Mouse (Mus musculus): ENCODE data around the gene C2cd4a.

Gene C2cd4a

GRCm38 (mm10) chr9:67834535-67834934 lies 2.4 kb upstream of the C2cd4a start:
- in situ Hi-C loops (cut with MboI) = no loop called here

- in situ Hi-C loops (cut with MboI) = no loop called here
Observed at GRCm38 (mm10) chr9:67831359-67832045, 628 bp downstream of the C2cd4a start.

GRCm38 (mm10) chr9:67830411-67831358 lies 1.4 kb downstream of the C2cd4a start:
- in situ Hi-C loops (cut with MboI) = no loop called here

GRCm38 (mm10) chr9:67828182-67828581 lies 3.9 kb downstream of the C2cd4a start:
- in situ Hi-C loops (cut with MboI) = no loop called here

GRCm38 (mm10) chr9:67825527-67825926 lies 6.6 kb downstream of the C2cd4a start:
- in situ Hi-C loops (cut with MboI) = no loop called here

GRCm38 (mm10) chr9:67823131-67823530 lies 9.0 kb downstream of the C2cd4a start:
- in situ Hi-C loops (cut with MboI) = no loop called here

GRCm38 (mm10) chr9:67818668-67818950 lies 13.5 kb downstream of the C2cd4a start:
- in situ Hi-C loops (cut with MboI) = no loop called here

GRCm38 (mm10) chr9:67817898-67818667 lies 14.0 kb downstream of the C2cd4a start:
- in situ Hi-C loops (cut with MboI) = no loop called here

- in situ Hi-C loops (cut with MboI) = no loop called here
Observed at GRCm38 (mm10) chr9:67816172-67816928, 15.8 kb downstream of the C2cd4a start.

- in situ Hi-C loops (cut with MboI) = no loop called here
Observed at GRCm38 (mm10) chr9:67813665-67814337, 18.3 kb downstream of the C2cd4a start.

GRCm38 (mm10) chr9:67813171-67813570 lies 19.0 kb downstream of the C2cd4a start:
- in situ Hi-C loops (cut with MboI) = no loop called here

GRCm38 (mm10) chr9:67811116-67811515 lies 21.0 kb downstream of the C2cd4a start:
- in situ Hi-C loops (cut with MboI) = no loop called here

GRCm38 (mm10) chr9:67810527-67810926 lies 21.6 kb downstream of the C2cd4a start:
- in situ Hi-C loops (cut with MboI) = no loop called here

- in situ Hi-C loops (cut with MboI) = no loop called here
Observed at GRCm38 (mm10) chr9:67807000-67807399, 25.1 kb downstream of the C2cd4a start.

GRCm38 (mm10) chr9:67802241-67802640 lies 29.9 kb downstream of the C2cd4a start:
- in situ Hi-C loops (cut with MboI) = no loop called here

- in situ Hi-C loops (cut with MboI) = no loop called here
Observed at GRCm38 (mm10) chr9:67799078-67799819, 32.9 kb downstream of the C2cd4a start.

GRCm38 (mm10) chr9:67795205-67795675 lies 36.9 kb downstream of the C2cd4a start:
- in situ Hi-C loops (cut with MboI) = no loop called here

- in situ Hi-C loops (cut with MboI) = no loop called here
Observed at GRCm38 (mm10) chr9:67794668-67795067, 37.5 kb downstream of the C2cd4a start.

- in situ Hi-C loops (cut with MboI) = no loop called here
Observed at GRCm38 (mm10) chr9:67794216-67794615, 37.9 kb downstream of the C2cd4a start.

GRCm38 (mm10) chr9:67793501-67793900 lies 38.6 kb downstream of the C2cd4a start:
- in situ Hi-C loops (cut with MboI) = no loop called here
